Mouse (Mus musculus) liver, adult 2 months (tissue): ENCODE measurements around the gene Rccd1. TPM values are rescaled to one million over a fixed set of nuclear protein-coding genes. Genes with fewer than 3 reads are reported as not detected.

Source experiments
- DNase-seq: peaks from one replicate; pipeline ENCODE4 v3.0.0-alpha.2; 2011; ENCODE audit warnings: low read depth, low spot score; ENCODE audit errors: extremely low read depth
- H3K27ac ChIP-seq: fragments of 200-500 bp; replicated peaks from 2 replicates; pipeline ENCODE4 v1.5.1; 2012; ENCODE audit warnings: low read depth, mild to moderate bottlenecking, control low read depth, inconsistent platforms, low read length; ENCODE audit not compliant: insufficient read depth
- H3K27me3 ChIP-seq: fragments of 200-500 bp; 2 replicates; pipeline ENCODE4 v1.6.1; 2012; ENCODE audit warnings: mild to moderate bottlenecking, moderate library complexity, low read length, inconsistent platforms; ENCODE audit not compliant: control insufficient read depth, insufficient read depth
- H3K36me3 ChIP-seq: fragments of 200-500 bp; 2 replicates; pipeline ENCODE4 v1.6.1; 2012; ENCODE audit warnings: low read length, inconsistent platforms; ENCODE audit not compliant: control insufficient read depth, insufficient read depth
- H3K4me1 ChIP-seq: fragments of 200-500 bp; 2 replicates; pipeline ENCODE4 v1.6.1; 2011; ENCODE audit warnings: low read length; ENCODE audit not compliant: control insufficient read depth, insufficient read depth
- H3K4me3 ChIP-seq: fragments of 200-500 bp; 2 replicates; pipeline ENCODE4 v1.5.1; 2011; ENCODE audit warnings: low read depth, mild to moderate bottlenecking, control low read depth, low read length, moderate library complexity; ENCODE audit not compliant: insufficient read depth
- H3K79me2 ChIP-seq: fragments of 200-500 bp; 2 replicates; pipeline ENCODE4 v1.6.1; 2012; ENCODE audit warnings: inconsistent platforms, mild to moderate bottlenecking, low read length, moderate library complexity; ENCODE audit not compliant: control insufficient read depth, insufficient read depth
- H3K9ac ChIP-seq: fragments of 200-500 bp; 2 replicates; pipeline ENCODE4 v1.6.1; 2012; ENCODE audit warnings: low read depth, mild to moderate bottlenecking, control low read depth, inconsistent platforms, low read length
- CTCF ChIP-seq: fragments of 200-500 bp; IDR thresholded peaks from 2 replicates; pipeline ENCODE4 v1.5.1; 2011; ENCODE audit warnings: low read depth, low read length, control low read depth
- POLR2A ChIP-seq: fragments of 200-500 bp; IDR thresholded peaks from 2 replicates; pipeline ENCODE4 v1.6.1; 2011; ENCODE audit warnings: low read length, control low read depth; ENCODE audit not compliant: insufficient read depth; ENCODE audit errors: extremely low read depth
- WGBS: fragments of 180-500 bp; shearing (Covaris S2); methylation state at CpG from one replicate; pipeline ENCODE4 v1.1.7; 2018; 5-methylcytosine and 5-hydroxymethylcytosine counted together
- polyA plus RNA-seq: library from polyadenylated mRNA; depleted of rRNA; stranded (reverse); fragments of >200 nt; gene quantifications from 2 replicates; pipeline ENCODE4 v1.2.3, GENCODE M21; 2012
- total RNA-seq: library from RNA; depleted of rRNA; stranded (reverse); fragments of >200 nt; gene quantifications from 2 replicates; pipeline ENCODE4 v1.2.3, GENCODE M21; 2014

Gene Rccd1
- total and polyA plus RNA-seq, 2 experiments, result 1.2 to 3.8 TPM

- Histone ChIP-seq H3K79me2 (no peaks in the 10 kb centered on the region), H3K27ac (no peak overlapping the region), H3K4me1 (no peaks in the 10 kb centered on the region), H3K9ac (no peak overlapping the region), H3K27me3 (no peaks in the 10 kb centered on the region), H3K4me3 (no peak overlapping the region), H3K36me3 (peaks cover 3% of the 10 kb centered on the region; the same call in 1 of the 2 replicates)
- 76% methylated on average over 2 of the region's 2 CpGs for WGBS
- DNase-seq, result no peak
- no peak for TF ChIP-seq POLR2A
- no peak for TF ChIP-seq CTCF
These were observed 26.6 kb upstream of the Rccd1 start for GRCm38 (mm10) chr7:80350808-80351207.

- Histone ChIP-seq H3K79me2 (no peaks in the 10 kb centered on the region), H3K27ac (no peak overlapping the region), H3K36me3 (peaks cover 3% of the 10 kb centered on the region; the same call in 1 of the 2 replicates), H3K4me1 (peaks cover 4% of the 10 kb centered on the region; the same call in 1 of the 2 replicates), H3K4me3 (no peak overlapping the region), H3K9ac (no peak overlapping the region), H3K27me3 (no peaks in the 10 kb centered on the region)
- TF ChIP-seq CTCF (no peak), POLR2A (no peak)
- WGBS, result 90% methylated on average over 13 of the region's 13 CpGs
- DNase-seq, result no peak
These were observed 23.7 kb upstream of the Rccd1 start for GRCm38 (mm10) chr7:80347670-80348586.

GRCm38 (mm10) chr7:80346830-80347229 lies 22.6 kb upstream of the Rccd1 start:
- Histone ChIP-seq H3K4me3 (no peak overlapping the region), H3K27me3 (no peaks in the 10 kb centered on the region), H3K27ac (no peak overlapping the region), H3K36me3 (peaks cover 3% of the 10 kb centered on the region; the same call in 1 of the 2 replicates), H3K9ac (no peak overlapping the region), H3K4me1 (peaks cover 4% of the 10 kb centered on the region; the same call in 1 of the 2 replicates), H3K79me2 (no peaks in the 10 kb centered on the region)
- 40% methylated on average over 5 of the region's 5 CpGs for WGBS
- TF ChIP-seq CTCF (no peak), POLR2A (no peak)
- DNase-seq, result peak; percentile 43

- no peaks in the 10 kb centered on the region for H3K79me2 ChIP-seq
- TF ChIP-seq POLR2A, result no peak
- no peak for TF ChIP-seq CTCF
- WGBS, result 73% methylated on average over 9 of the region's 9 CpGs
- peaks cover 4% of the 10 kb centered on the region; the same call in 1 of the 2 replicates for H3K4me1 ChIP-seq
- peaks cover 2% of the 10 kb centered on the region; the same call in 1 of the 2 replicates for H3K36me3 ChIP-seq
- H3K4me3 ChIP-seq, result no peak overlapping the region
- DNase-seq, result no peak
- H3K9ac ChIP-seq, result no peak overlapping the region
- H3K27me3 ChIP-seq, result no peaks in the 10 kb centered on the region
- no peak overlapping the region for H3K27ac ChIP-seq
These were observed 21.9 kb upstream of the Rccd1 start for GRCm38 (mm10) chr7:80346173-80346572.

- TF ChIP-seq POLR2A (no peak), CTCF (no peak)
- no peak for DNase-seq
- peaks cover 7% of the 10 kb centered on the region for H3K4me1 ChIP-seq
- H3K36me3 ChIP-seq, result no peaks in the 10 kb centered on the region
- peak overlapping the region; percentile 83 for H3K9ac ChIP-seq
- H3K27ac ChIP-seq, result 0 out of 2 replicates have a peak overlapping the region, but pooled peaks have one; percentile 29
- WGBS, result 26% methylated on average over 19 of the region's 19 CpGs
- no peaks in the 10 kb centered on the region for H3K79me2 ChIP-seq
- H3K4me3 ChIP-seq, result peak overlapping the region; percentile 73
- no peaks in the 10 kb centered on the region for H3K27me3 ChIP-seq
These were observed 19.2 kb upstream of the Rccd1 start for GRCm38 (mm10) chr7:80343270-80344018.
